Mouse (Mus musculus): ENCODE results near the gene Borcs8. TPM values are rescaled to one million over a fixed set of nuclear protein-coding genes. Genes with fewer than 3 reads are reported as not detected.

The Borcs8 gene
- 55.2 TPM for total RNA-seq (2023)

DNA sequence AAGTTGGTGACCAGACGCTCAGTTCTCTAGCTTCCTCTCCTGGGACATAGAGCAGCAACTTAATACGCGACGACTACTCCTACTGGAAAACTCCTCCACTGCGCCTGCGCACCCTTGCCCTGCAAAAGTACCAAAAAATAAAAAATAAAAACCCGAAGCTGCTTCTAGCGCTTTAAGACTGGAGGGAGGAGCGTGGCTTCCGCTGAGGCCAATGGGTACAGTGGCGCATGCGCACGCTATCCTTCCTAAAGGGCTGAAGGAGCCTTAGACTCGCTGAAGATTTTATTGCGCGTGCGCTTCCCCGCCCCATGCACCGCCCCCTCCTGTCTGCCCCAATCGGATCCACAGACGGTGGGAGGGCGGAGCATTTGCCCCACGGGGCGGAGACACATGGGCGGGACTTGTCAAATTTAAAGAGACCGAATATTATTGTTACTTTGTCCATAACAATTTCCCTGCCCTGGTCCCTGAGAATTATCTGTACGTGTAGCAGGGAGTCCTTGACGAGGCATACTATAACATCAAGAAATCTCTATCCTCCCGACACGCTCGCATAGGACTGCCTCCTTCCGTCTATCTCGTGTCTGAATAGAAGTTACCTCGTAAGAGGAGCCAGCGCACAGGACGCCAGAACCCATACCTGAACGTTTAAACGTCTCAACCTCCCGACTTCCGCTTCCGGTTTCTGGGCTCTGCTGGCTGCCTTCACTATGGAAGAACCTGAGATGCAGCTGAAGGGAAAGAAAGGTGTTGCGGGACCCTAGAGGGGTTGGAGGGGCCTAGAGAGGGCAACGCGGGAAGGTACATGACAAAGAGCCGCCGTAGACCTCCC is at the start of gene Borcs8, which contains the start of the genes Rfxank and Mef2b:
Borcs8 (plus strand) TSS at position 474 of the 832 bp plus-strand sequence.
Rfxank (minus strand) TSS at position 129 of the 832 bp plus-strand sequence.
Mef2b (plus strand) TSS at position 686 of the 832 bp plus-strand sequence.

DNA sequence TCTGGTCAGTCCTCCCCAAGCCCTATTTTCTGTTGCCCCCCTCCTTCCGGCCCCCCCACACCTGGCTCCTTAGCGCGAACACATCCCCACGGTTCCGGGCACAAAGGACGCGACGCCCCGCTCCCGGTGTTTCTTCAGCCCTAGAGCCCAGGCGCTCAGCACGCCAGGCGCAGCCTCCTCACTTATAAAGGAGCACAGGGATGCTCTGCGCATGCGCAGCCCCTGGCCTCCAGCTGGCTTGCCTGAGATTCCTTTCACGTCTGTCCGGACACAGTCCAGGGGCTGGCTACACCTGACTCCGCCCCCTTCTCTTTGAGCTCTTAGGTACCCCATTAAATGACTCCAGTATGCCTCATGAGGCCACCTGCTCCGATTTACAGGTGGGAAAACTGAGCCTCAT is 18.6 kb upstream of the Borcs8 start, which contains the start of gene Ncan:
Ncan (minus strand) TSS at position 207 of the 400 bp plus-strand sequence.

GRCm38 (mm10) chr8:70131166-70131883 is 8.0 kb upstream of the Borcs8 start, which contains the start of gene Nr2c2ap:
Gene Nr2c2ap (plus strand): TSS chr8:70131333.

DNA sequence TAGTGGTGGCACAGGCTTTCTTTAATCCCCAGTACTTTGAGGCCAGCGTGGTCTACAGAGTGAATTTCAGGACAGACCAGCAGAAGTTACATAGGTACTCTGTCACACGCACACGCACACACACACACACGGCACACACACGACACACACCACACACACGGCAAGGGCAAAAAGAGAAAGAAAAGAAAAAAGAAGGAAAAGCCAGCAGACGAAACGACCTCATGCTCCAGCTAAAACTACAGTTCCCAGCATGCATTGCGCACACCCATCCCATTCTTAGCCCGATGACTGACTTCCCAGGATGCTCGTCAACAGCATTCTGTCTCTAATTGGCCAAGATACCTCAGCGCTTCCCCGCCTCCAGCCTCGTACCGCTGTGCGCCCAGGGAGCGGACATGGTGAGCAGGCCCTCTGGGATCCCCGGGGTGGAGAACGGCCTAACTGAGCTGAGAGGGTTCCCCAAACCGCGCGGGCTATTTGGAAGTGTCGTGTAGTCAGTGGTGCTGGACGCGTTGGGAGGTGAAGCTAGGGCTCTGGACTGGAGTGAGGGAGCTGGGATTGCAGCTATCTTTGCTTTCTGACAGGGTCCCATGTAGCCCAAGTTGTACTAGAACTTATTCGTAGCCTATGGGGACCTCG is 32.9 kb downstream of the Borcs8 start, which contains the start of gene Tmem161a:
Tmem161a (plus strand) TSS at position 314 of the 639 bp plus-strand sequence.

Other genes starting within 250 kb of the Borcs8 start
- 0.44 TPM for gene Tssk6, start 237.3 kb upstream of the Borcs8 start, total RNA-seq (2023)
- 46.0 TPM for gene Ndufa13, start 236.9 kb upstream of the Borcs8 start, total RNA-seq (2023)
- gene Yjefn3, start 236.8 kb upstream of the Borcs8 start, total RNA-seq (2023) = 1.1 TPM
- 75.0 TPM for gene Gatad2a, start 143.1 kb upstream of the Borcs8 start, total RNA-seq (2023)
- gene Mau2, start 96.8 kb upstream of the Borcs8 start, total RNA-seq (2023) = 136 TPM
- gene Sugp1, start 96.7 kb upstream of the Borcs8 start, total RNA-seq (2023) = 52.8 TPM
- gene Tm6sf2, start 66.6 kb upstream of the Borcs8 start, total RNA-seq (2023) = not detected
- not detected for gene Hapln4, start 56.0 kb upstream of the Borcs8 start, total RNA-seq (2023)
- not detected for gene Ncan, start 18.6 kb upstream of the Borcs8 start, total RNA-seq (2023)
- gene Nr2c2ap, start 8.2 kb upstream of the Borcs8 start, total RNA-seq (2023) = 24.6 TPM
- 25.9 TPM for gene Rfxank, start 345 bp upstream of the Borcs8 start, total RNA-seq (2023)
- 3.4 TPM for gene Mef2b, start 212 bp downstream of the Borcs8 start, total RNA-seq (2023)
- 48.1 TPM for gene Tmem161a, start 32.9 kb downstream of the Borcs8 start, total RNA-seq (2023)
- 9.9 TPM for gene Slc25a42, start 72.8 kb downstream of the Borcs8 start, total RNA-seq (2023)
- 72.7 TPM for gene Sugp2, start 94.7 kb downstream of the Borcs8 start, total RNA-seq (2023)
- gene Armc6, start 95.0 kb downstream of the Borcs8 start, total RNA-seq (2023) = 6.4 TPM
- gene Homer3, start 143.3 kb downstream of the Borcs8 start, total RNA-seq (2023) = 6.3 TPM
- 81.1 TPM for gene Ddx49, start 163.0 kb downstream of the Borcs8 start, total RNA-seq (2023)
- gene Cope, start 163.0 kb downstream of the Borcs8 start, total RNA-seq (2023) = 115 TPM
- not detected for gene Cers1, start 176.3 kb downstream of the Borcs8 start, total RNA-seq (2023)
- not detected for gene Gdf1, start 190.3 kb downstream of the Borcs8 start, total RNA-seq (2023)
- gene Upf1, start 213.8 kb downstream of the Borcs8 start, total RNA-seq (2023) = 71.3 TPM
- gene Comp, start 234.1 kb downstream of the Borcs8 start, total RNA-seq (2023) = not detected